In genomic region chr17:28230486-28230885, GRCm38 (mm10) we compare ENCODE assay signal across 1 mouse cellular context.
TF ChIP-seq lines count a peak whose summit lies in the region.

No protein-coding gene starts in this region.

TF ChIP-seq in ES-E14, 5 proteins besides CTCF, POLR2A, EP300 and RAD21 (continued from another document):
- no peak for TF ChIP-seq CHD2 (IDR thresholded peaks at IDR 0.05; ENCODE audit: low read depth, low read length)
